Mouse (Mus musculus) adrenal gland, adult 10 weeks (tissue): ENCODE results near the gene Platr25. TPM values are rescaled to one million over a fixed set of nuclear protein-coding genes. Genes with fewer than 3 reads are reported as not detected.

Source experiments
- polyA plus RNA-seq: library from polyadenylated mRNA; stranded (reverse); fragments of 350-450 nt; fragmentation: Illumina TruSeq; extraction: RNeasy Lipid Tissue Mini Kit (QIAGEN cat#74804); gene quantifications from one replicate; pipeline ENCODE4 v1.2.3, GENCODE M21; 2014; ENCODE audit warnings: low read depth, low replicate concordance

The Platr25 gene
- polyA plus RNA-seq = 25.7 TPM

GRCm38 (mm10) chr13:62760432-62761415 lies at the start of gene Platr25:
TSS of gene Platr25 (minus strand) at chr13:62760709.

GRCm38 (mm10) chr13:62785199-62786134 lies 25.0 kb upstream of the Platr25 start, which contains the start of gene Gm5141:
TSS of gene Gm5141 (minus strand) at chr13:62785808.

GRCm38 (mm10) chr13:62623577-62624276 lies 136.8 kb downstream of the Platr25 start, which contains the start of gene 6720489N17Rik:
TSS of gene 6720489N17Rik (minus strand) at chr13:62624182.

Other genes starting within 250 kb of the Platr25 start
- gene Zfp935, start 202.2 kb downstream of the Platr25 start, polyA plus RNA-seq = 14.1 TPM
- gene Zfp934, start 189.5 kb downstream of the Platr25 start, polyA plus RNA-seq = 18.5 TPM
- 5.2 TPM for gene 6720489N17Rik, start 136.5 kb downstream of the Platr25 start, polyA plus RNA-seq
- 9.2 TPM for gene Gm5141, start 25.1 kb upstream of the Platr25 start, polyA plus RNA-seq
- 0.87 TPM for gene Fbp2, start 97.7 kb upstream of the Platr25 start, polyA plus RNA-seq
- not detected for gene Fbp1, start 127.6 kb upstream of the Platr25 start, polyA plus RNA-seq
- 33.8 TPM for gene 2010111I01Rik, start 204.2 kb upstream of the Platr25 start, polyA plus RNA-seq